Mouse (Mus musculus): Measurements from ENCODE around the gene Slc51a.

DNA sequence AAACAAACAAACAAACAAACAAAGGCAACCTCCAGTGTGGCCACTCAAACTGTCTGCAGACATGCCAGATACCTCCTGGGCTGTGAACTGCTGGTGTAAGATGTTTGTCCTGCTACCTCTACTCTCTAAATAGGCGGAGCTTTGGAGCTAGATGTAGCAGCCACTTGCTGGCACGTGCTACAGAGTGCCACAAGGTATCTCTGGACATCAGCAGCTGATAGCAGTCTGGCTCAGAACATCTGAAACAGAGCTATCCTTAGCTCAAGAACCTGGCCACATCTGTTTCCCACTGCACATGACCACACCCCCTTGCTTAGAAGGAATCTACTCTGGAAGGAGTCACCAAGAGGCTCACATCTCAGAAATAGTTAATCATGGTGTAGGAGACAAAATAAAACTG, 2.5 kb downstream of the Slc51a start:
- TF ChIP-seq EP300 (IDR thresholded peaks at IDR 0.05) (no peak), CTCF (IDR thresholded peaks at IDR 0.05) (no peak)
